Comparison of ENCODE assay signal across 9 mouse cellular contexts in the genomic region with DNA sequence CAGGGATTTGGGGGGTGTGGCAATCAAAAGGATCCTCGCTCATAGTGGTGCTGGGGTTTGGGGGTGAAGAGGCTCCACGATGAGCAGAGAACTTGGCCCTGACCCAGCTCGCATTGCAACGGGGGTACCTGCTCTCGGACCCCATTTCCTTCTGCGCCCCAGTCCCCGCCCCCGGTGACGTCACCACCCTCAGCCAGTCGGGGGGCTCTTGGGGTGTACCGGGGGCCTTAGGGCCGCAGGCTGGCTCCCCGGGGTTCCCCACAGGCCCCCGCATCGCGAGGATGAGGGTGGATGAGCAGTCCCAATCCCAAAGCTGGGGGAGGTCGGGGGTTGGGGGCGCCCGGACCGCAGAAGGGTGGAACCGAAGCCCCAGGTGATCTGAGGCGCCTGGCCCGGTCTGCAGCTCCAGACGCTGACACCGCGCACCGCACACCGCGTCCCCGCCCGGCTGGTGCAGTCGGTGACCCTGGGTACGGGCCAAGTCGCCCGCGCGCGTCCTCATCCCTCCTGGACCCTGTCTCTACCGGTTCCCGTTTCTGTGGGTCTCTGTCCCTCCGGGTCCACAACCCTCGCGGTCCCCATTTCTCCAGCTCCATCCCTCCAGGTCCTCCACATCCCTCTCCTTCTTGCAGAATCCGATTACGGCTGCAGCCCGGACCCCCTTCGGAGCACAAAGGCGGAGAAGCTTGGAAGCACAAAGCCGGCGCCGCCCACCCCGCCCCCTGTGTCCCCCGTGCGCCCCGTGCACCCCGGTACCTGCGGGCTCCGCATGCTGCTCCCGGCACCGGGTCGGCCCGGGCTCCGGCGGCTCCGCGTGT. TPM values are rescaled to one million over a fixed set of nuclear protein-coding genes. Genes with fewer than 3 reads are reported as not detected.
DNase-seq lines count a peak whose midpoint lies in the region; ATAC-seq lines count a peak whose summit lies in the region.
"Had no signal": no experiment of that assay in that cellular context is flagged by ENCODE, and none has a peak within 500 bp of the region (broad histone marks: within the 10 kb centered on the region; RNA-seq: fewer than 3 reads in every experiment).

No protein-coding gene starts in this region.

- peak overlapping the region; percentile 85 for H3K9ac ChIP-seq in kidney, embryonic 16.5 days (replicated peaks; ENCODE audit: low read length)
- peak overlapping the region; percentile 92 for H3K9ac ChIP-seq in embryonic facial prominence, embryonic 14.5 days (ENCODE audit: low read depth, low read length)
- peak overlapping the region; percentile 99 for H3K9ac ChIP-seq in hindbrain, embryonic 15.5 days
- H3K9ac ChIP-seq in liver, embryonic 15.5 days = peak overlapping the region; percentile 35; the same call in 1 of the 2 replicates

- H3K4me3 ChIP-seq in kidney, embryonic 16.5 days (ENCODE audit: low read length) = peak overlapping the region; percentile 76
- H3K4me3 ChIP-seq in embryonic facial prominence, embryonic 14.5 days (ENCODE audit: low read depth, low read length) = peak overlapping the region; percentile 66
- peak overlapping the region; percentile 88 for H3K4me3 ChIP-seq in hindbrain, embryonic 15.5 days
- peak overlapping the region; percentile 55 for H3K4me3 ChIP-seq in liver, embryonic 15.5 days (replicated peaks)

- H3K36me3 ChIP-seq in kidney, embryonic 16.5 days (ENCODE audit: insufficient read depth, low read length) = no peaks in the 10 kb centered on the region
- no peaks in the 10 kb centered on the region for H3K36me3 ChIP-seq in embryonic facial prominence, embryonic 14.5 days (ENCODE audit: control insufficient read depth, insufficient read depth, low read length)
- no peaks in the 10 kb centered on the region for H3K36me3 ChIP-seq in hindbrain, embryonic 15.5 days
- H3K36me3 ChIP-seq in liver, embryonic 15.5 days (replicated peaks) = no peaks in the 10 kb centered on the region

- H3K4me2 ChIP-seq in kidney, embryonic 16.5 days (replicated peaks; ENCODE audit: low read depth, low read length) = peak overlapping the region; percentile 97
- peak overlapping the region; percentile 96 for H3K4me2 ChIP-seq in embryonic facial prominence, embryonic 14.5 days (ENCODE audit: low read depth, low read length)
- peak overlapping the region; percentile 98 for H3K4me2 ChIP-seq in hindbrain, embryonic 15.5 days
- peak overlapping the region; percentile 76 for H3K4me2 ChIP-seq in liver, embryonic 15.5 days

- H3K4me1 ChIP-seq in kidney, embryonic 16.5 days (ENCODE audit: insufficient read depth, low read length) = peaks cover 48% of the 10 kb centered on the region
- peaks cover 33% of the 10 kb centered on the region for H3K4me1 ChIP-seq in embryonic facial prominence, embryonic 14.5 days (ENCODE audit: control insufficient read depth, insufficient read depth, low read length)
- H3K4me1 ChIP-seq in hindbrain, embryonic 15.5 days (replicated peaks) = peaks cover 38% of the 10 kb centered on the region
- peaks cover 55% of the 10 kb centered on the region for H3K4me1 ChIP-seq in liver, embryonic 15.5 days (replicated peaks)

- ATAC-seq in kidney, embryonic 16.5 days (ENCODE audit: low FRiP score, low TSS enrichment) = peak; percentile 27
- peak; percentile 38 for ATAC-seq in embryonic facial prominence, embryonic 14.5 days (ENCODE audit: low read depth)
- peak; percentile 49 for ATAC-seq in hindbrain, embryonic 15.5 days (ENCODE audit: low FRiP score, low read depth)
- peak; percentile 24 for ATAC-seq in liver, embryonic 15.5 days (ENCODE audit: insufficient read depth)

- peaks cover 7% of the 10 kb centered on the region; the same call in 1 of the 2 replicates for H3K9me3 ChIP-seq in kidney, embryonic 16.5 days (ENCODE audit: low read length)
- H3K9me3 ChIP-seq in embryonic facial prominence, embryonic 14.5 days (ENCODE audit: control insufficient read depth, low read length) = 0 out of 2 replicates have a peak, but pooled peaks cover 4% of the 10 kb centered on the region
- no peaks in the 10 kb centered on the region for H3K9me3 ChIP-seq in hindbrain, embryonic 15.5 days
- 0 out of 2 replicates have a peak, but pooled peaks cover 5% of the 10 kb centered on the region for H3K9me3 ChIP-seq in liver, embryonic 15.5 days (replicated peaks)

- peaks cover 21% of the 10 kb centered on the region for H3K27me3 ChIP-seq in kidney, embryonic 16.5 days (ENCODE audit: insufficient read depth, low read length)
- H3K27me3 ChIP-seq in embryonic facial prominence, embryonic 14.5 days (replicated peaks; ENCODE audit: control insufficient read depth, insufficient read depth, low read length) = peaks cover 29% of the 10 kb centered on the region
- H3K27me3 ChIP-seq in hindbrain, embryonic 15.5 days = no peaks in the 10 kb centered on the region
- peaks cover 85% of the 10 kb centered on the region for H3K27me3 ChIP-seq in liver, embryonic 15.5 days

- DNase-seq in kidney, postnatal 14 days = no peak
- DNase-seq in adrenal gland, adult 2 months = peak; percentile 73
- no peak for DNase-seq in embryonic facial prominence, embryonic 14.5 days (ENCODE audit: low spot score)
- DNase-seq in right cerebral cortex, postnatal 10 days (ENCODE audit: low spot score in 2 of 2) = peak; percentile 81 to 82
- no peak for DNase-seq in embryo, embryonic 10.5 days (ENCODE audit: low spot score)

- H3K27ac ChIP-seq in kidney, embryonic 16.5 days (ENCODE audit: low read length) = peak overlapping the region; percentile 41
- peak overlapping the region; percentile 85 for H3K27ac ChIP-seq in embryonic facial prominence, embryonic 14.5 days (replicated peaks; ENCODE audit: low read depth, low read length)
- H3K27ac ChIP-seq in hindbrain, embryonic 15.5 days (replicated peaks) = peak overlapping the region; percentile 92
- no peak overlapping the region for H3K27ac ChIP-seq in liver, embryonic 15.5 days (replicated peaks)

- WGBS in kidney, embryonic 16.5 days = under 1% methylated on average over 66 of the region's 66 CpGs
- 0% methylated on average over 35 of the region's 66 CpGs for WGBS in embryonic facial prominence, embryonic 14.5 days
- under 1% methylated on average over 57 of the region's 66 CpGs for WGBS in hindbrain, embryonic 15.5 days
- WGBS in liver, embryonic 15.5 days (ENCODE audit: insufficient replicate concordance) = under 1% methylated on average over 66 of the region's 66 CpGs

RNA-seq across cellular contexts. Expression of a gene that starts 0.5 kb away (rescaled TPM):
- 76.1 and 87.2 TPM in 2 replicates for polyA plus RNA-seq in kidney, embryonic 16.5 days (2015; fragmentation: Nextera tagmentation; extraction: Ambion mirVana)
- 100 to 1,000 TPM; 149 to 249 TPM for total RNA-seq in adrenal gland, adult 2 months (2021)
- polyA plus RNA-seq in adrenal gland, adult 2 months (2012; rRNA removed) = 573 and 605 TPM in 2 replicates
- polyA plus RNA-seq in embryonic facial prominence, embryonic 14.5 days (2014; fragmentation: Nextera tagmentation; extraction: Ambion mirVana) = 104 and 116 TPM in 2 replicates
- polyA plus RNA-seq in hindbrain, embryonic 15.5 days (2015; fragmentation: Nextera tagmentation; extraction: Ambion mirVana) = 277 and 302 TPM in 2 replicates
- 5.5 and 6.1 TPM in 2 replicates for polyA plus RNA-seq in liver, embryonic 15.5 days (2015; fragmentation: Nextera tagmentation; extraction: Ambion mirVana)

RNA-seq across cellular contexts. Expression of a gene that starts 36.4 kb away (rescaled TPM):
- not detected in 2 replicates for polyA plus RNA-seq in kidney, embryonic 16.5 days (2015; fragmentation: Nextera tagmentation; extraction: Ambion mirVana)
- not detected for total RNA-seq in adrenal gland, adult 2 months (2021)
- polyA plus RNA-seq in adrenal gland, adult 2 months (2012; rRNA removed) = not detected in 2 replicates
- polyA plus RNA-seq in embryonic facial prominence, embryonic 14.5 days (2014; fragmentation: Nextera tagmentation; extraction: Ambion mirVana) = not detected in 2 replicates
- polyA plus RNA-seq in hindbrain, embryonic 15.5 days (2015; fragmentation: Nextera tagmentation; extraction: Ambion mirVana) = 0.17 TPM in 1 of 2 replicates, not detected in the other
- not detected in 2 replicates for polyA plus RNA-seq in liver, embryonic 15.5 days (2015; fragmentation: Nextera tagmentation; extraction: Ambion mirVana)
- total RNA-seq: layer of hippocampus, postnatal 25 days had no signal

Comparison
In these comparisons a context has a peak if more than half of its experiments do, and no peak if none do; other contexts are left out.
1. H3K9ac ChIP-seq: peak in every context shown above with its lines; median percentile 99 in hindbrain, embryonic 15.5 days; 92 in embryonic facial prominence, embryonic 14.5 days; 85 in kidney, embryonic 16.5 days; 35 in liver, embryonic 15.5 days.
2. DNase-seq: peak in adrenal gland, adult 2 months (single experiment) and right cerebral cortex, postnatal 10 days (2 of 2); none in kidney, postnatal 14 days (single experiment), embryonic facial prominence, embryonic 14.5 days (single experiment) and embryo, embryonic 10.5 days (single experiment).
3. RNA of a gene that starts 0.5 kb away (polyA plus RNA-seq): 573 to 605 TPM in adrenal gland, adult 2 months, 277 to 302 TPM in hindbrain, embryonic 15.5 days, 104 to 116 TPM in embryonic facial prominence, embryonic 14.5 days and 76.1 to 87.2 TPM in kidney, embryonic 16.5 days; 5.5 to 6.1 TPM in liver, embryonic 15.5 days; every median in the first group is over 10 times any median in the second.
4. Peak in every context shown above with its lines, with median percentiles within 50 percentile points of each other: ATAC-seq, H3K4me2 ChIP-seq and H3K4me3 ChIP-seq.